Mouse (Mus musculus): Measurements from ENCODE around the gene Ksr2. TPM values are rescaled to one million over a fixed set of nuclear protein-coding genes. Genes with fewer than 3 reads are reported as not detected.
"Not testable (repeated sequence)": the region's sequence is repeated elsewhere in the genome, so short reads cannot be mapped to it uniquely, and the experiment has no call there.

The Ksr2 gene
- polyA plus RNA-seq, 1 experiment from 2014 or later = 0.36 TPM

DNA sequence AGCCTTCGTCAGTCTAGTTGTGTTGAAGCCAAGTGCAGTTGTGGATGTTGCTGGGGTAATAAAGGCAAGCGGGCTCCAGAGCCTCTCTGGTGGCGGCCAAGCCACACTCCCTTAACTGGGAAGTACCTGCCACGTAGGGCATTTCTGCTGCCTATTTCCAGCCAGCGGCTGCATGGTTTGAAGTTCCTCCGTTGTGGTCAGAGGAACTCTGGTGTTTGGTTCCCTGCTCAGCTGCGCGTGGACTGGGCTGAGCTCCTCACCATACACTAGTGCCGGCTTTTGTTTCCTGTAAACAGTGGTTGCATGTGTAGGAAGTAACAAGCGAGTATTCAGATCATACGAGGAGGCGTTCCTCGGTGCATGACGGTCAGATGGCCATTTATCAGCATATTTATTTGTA is 36.1 kb upstream of the Ksr2 start:
- H3K9me3 ChIP-seq (replicated peaks; ENCODE audit: control insufficient read depth, low read length); H3K27me3 ChIP-seq (ENCODE audit: control insufficient read depth, insufficient read depth, low read length); H3K36me3 ChIP-seq (ENCODE audit: control insufficient read depth, insufficient read depth, low read length); H3K27ac ChIP-seq (ENCODE audit: low read length); H3K4me3 ChIP-seq (replicated peaks; ENCODE audit: low read length); H3K4me2 ChIP-seq (ENCODE audit: low read depth, low read length); ATAC-seq (ENCODE audit: insufficient read depth, low FRiP score); H3K4me1 ChIP-seq (ENCODE audit: control insufficient read depth, insufficient read depth, low read length); H3K9ac ChIP-seq (ENCODE audit: low read length): not testable (repeated sequence)
- WGBS = 87% methylated on average over 14 of the region's 14 CpGs

DNA sequence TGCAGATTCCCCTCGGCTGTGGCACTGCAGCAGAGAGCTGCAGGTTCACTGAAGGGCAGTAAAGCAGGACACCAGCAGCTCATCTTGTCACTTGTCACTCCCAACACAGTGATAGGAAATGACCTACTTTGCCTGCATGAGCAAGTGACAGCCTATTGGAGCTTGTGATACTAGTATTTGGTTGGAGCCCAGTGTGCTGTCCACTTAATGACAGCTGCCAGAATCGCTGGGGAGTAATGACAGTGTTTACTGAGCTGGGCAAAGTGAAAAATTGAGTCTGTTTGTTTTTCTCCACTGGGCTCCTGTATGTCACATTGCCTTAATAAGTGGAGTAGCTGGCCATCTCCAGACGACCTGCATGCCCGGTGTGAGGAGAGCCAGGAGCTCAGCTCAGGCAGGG is 33.6 kb upstream of the Ksr2 start:
- no peak overlapping the region for H3K27ac ChIP-seq (ENCODE audit: low read length)
- H3K9me3 ChIP-seq (replicated peaks; ENCODE audit: control insufficient read depth, low read length) = no peaks in the 10 kb centered on the region
- no peak overlapping the region for H3K4me2 ChIP-seq (ENCODE audit: low read depth, low read length)
- no peak overlapping the region for H3K4me3 ChIP-seq (replicated peaks; ENCODE audit: low read length)
- no peaks in the 10 kb centered on the region for H3K27me3 ChIP-seq (ENCODE audit: control insufficient read depth, insufficient read depth, low read length)
- ATAC-seq (ENCODE audit: insufficient read depth, low FRiP score) = no peak
- H3K36me3 ChIP-seq (ENCODE audit: control insufficient read depth, insufficient read depth, low read length) = peaks cover 4% of the 10 kb centered on the region
- H3K9ac ChIP-seq (ENCODE audit: low read length) = no peak overlapping the region
- WGBS = 68% methylated on average over 4 of the region's 4 CpGs
- no peaks in the 10 kb centered on the region for H3K4me1 ChIP-seq (ENCODE audit: control insufficient read depth, insufficient read depth, low read length)

DNA sequence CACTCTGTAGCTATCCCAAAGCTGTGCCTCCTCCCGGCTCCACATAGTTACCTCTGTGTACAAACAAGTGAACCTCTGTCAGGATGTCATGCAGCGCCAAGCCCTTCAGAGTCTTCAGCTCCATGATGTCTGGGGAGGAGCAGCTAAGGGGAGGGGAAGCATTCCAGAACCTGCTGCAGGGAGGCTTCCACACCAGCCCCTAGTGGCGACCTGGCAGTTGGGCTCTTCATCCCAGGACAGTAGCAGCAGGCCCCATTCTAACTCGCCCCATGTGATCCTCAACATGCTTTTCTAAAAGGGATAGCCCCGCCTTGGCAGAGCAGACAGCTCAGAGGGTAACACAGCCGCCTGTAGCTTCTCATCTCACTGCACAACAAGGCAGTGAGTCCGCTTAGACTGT is 32.0 kb upstream of the Ksr2 start:
- no peak overlapping the region for H3K4me3 ChIP-seq (replicated peaks; ENCODE audit: low read length)
- no peaks in the 10 kb centered on the region for H3K27me3 ChIP-seq (ENCODE audit: control insufficient read depth, insufficient read depth, low read length)
- H3K27ac ChIP-seq (ENCODE audit: low read length) = no peak overlapping the region
- 79% methylated on average over 7 of the region's 7 CpGs for WGBS
- H3K9ac ChIP-seq (ENCODE audit: low read length) = no peak overlapping the region
- no peaks in the 10 kb centered on the region for H3K4me1 ChIP-seq (ENCODE audit: control insufficient read depth, insufficient read depth, low read length)
- no peak overlapping the region for H3K4me2 ChIP-seq (ENCODE audit: low read depth, low read length)
- H3K36me3 ChIP-seq (ENCODE audit: control insufficient read depth, insufficient read depth, low read length) = peaks cover 4% of the 10 kb centered on the region
- no peaks in the 10 kb centered on the region for H3K9me3 ChIP-seq (replicated peaks; ENCODE audit: control insufficient read depth, low read length)
- no peak for ATAC-seq (ENCODE audit: insufficient read depth, low FRiP score)

DNA sequence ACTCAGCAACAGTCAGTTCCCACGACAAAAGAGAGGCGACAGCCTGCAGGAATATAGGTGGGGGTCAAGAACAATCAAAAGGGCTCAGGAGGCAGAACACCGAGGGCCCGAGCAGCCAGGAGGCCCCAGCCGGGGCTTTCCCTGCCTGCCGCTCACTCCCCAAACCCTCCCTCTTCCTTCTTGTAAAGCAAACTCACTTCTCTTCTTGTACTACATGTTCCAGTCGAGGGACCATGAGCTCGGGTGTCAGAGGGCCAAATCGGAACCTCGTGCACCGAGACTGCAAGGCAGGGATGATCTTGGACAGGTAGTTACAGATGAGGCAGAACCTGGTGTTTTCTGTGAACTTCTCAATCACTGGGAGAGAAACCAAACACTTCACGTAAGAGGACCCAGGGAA is 30.6 kb upstream of the Ksr2 start:
- ATAC-seq (ENCODE audit: insufficient read depth, low FRiP score) = no peak
- Histone ChIP-seq H3K36me3 (ENCODE audit: control insufficient read depth, insufficient read depth, low read length) (no peaks in the 10 kb centered on the region; the same call in none of the 2 replicates), H3K27ac (ENCODE audit: low read length) (no peak overlapping the region), H3K27me3 (ENCODE audit: control insufficient read depth, insufficient read depth, low read length) (no peaks in the 10 kb centered on the region), H3K9ac (ENCODE audit: low read length) (no peak overlapping the region), H3K4me3 (replicated peaks; ENCODE audit: low read length) (no peak overlapping the region), H3K4me2 (ENCODE audit: low read depth, low read length) (no peak overlapping the region), H3K4me1 (ENCODE audit: control insufficient read depth, insufficient read depth, low read length) (peaks cover 7% of the 10 kb centered on the region; the same call in 1 of the 2 replicates), H3K9me3 (replicated peaks; ENCODE audit: control insufficient read depth, low read length) (no peaks in the 10 kb centered on the region)
- WGBS = 77% methylated on average over 12 of the region's 12 CpGs

DNA sequence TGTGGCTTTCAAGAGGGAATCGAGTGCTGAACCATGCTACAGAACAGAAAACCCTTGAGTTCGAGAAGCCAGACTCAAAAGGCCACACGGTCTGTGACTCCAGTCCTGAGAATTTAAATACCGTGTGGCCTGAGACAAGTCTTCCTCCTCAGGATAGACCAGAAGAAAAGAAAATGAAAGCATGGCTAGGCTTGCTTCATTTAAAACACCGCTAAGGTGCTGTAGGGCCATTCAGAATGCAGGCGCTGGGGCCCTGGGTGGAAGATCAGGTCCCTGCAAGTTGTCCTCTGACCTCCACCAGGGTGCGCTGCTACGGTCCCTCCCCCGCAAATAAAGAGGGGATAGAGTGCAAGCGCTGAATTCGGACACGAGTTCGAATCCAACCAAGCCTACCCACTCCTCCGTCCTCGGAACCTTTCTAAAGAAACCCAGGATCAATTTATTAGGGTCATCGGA is 25.5 kb upstream of the Ksr2 start:
- Histone ChIP-seq H3K4me2 (ENCODE audit: low read depth, low read length) (peak overlapping the region; percentile 71), H3K4me1 (ENCODE audit: control insufficient read depth, insufficient read depth, low read length) (peaks cover 9% of the 10 kb centered on the region), H3K4me3 (replicated peaks; ENCODE audit: low read length) (peak overlapping the region; percentile 70), H3K27ac (ENCODE audit: low read length) (peak overlapping the region; percentile 40), H3K9ac (ENCODE audit: low read length) (peak overlapping the region; percentile 87), H3K27me3 (ENCODE audit: control insufficient read depth, insufficient read depth, low read length) (no peaks in the 10 kb centered on the region), H3K36me3 (ENCODE audit: control insufficient read depth, insufficient read depth, low read length) (no peaks in the 10 kb centered on the region; the same call in 1 of the 2 replicates), H3K9me3 (replicated peaks; ENCODE audit: control insufficient read depth, low read length) (no peaks in the 10 kb centered on the region; the same call in 1 of the 2 replicates)
- peak; percentile 55 for ATAC-seq (ENCODE audit: insufficient read depth, low FRiP score)
- 7% methylated on average over 16 of the region's 16 CpGs for WGBS

DNA sequence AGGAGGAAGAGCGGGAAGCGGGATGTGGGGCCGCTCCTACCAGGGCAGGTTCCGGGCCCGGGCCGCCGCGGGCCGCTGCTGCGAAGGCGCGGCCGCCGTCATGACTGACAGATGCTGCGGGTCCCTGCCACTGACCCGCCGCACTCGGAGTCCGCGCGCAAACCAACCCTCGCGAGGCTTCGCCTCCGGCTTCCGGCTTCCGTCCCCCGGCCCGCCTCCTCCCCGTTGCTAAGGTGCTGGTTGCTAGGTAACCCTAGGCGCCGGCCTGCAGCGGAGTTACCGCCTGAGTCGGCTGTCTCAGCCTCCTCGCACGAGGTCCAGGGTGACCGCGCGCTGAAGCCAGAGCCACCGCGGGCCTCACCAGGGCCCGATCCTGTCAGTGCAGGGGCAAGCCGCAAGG is 24.9 kb upstream of the Ksr2 start, which contains the start of gene Rfc5:
Gene Rfc5 (minus strand): TSS at position 171 of the 400 bp plus-strand sequence.
- H3K9ac ChIP-seq (ENCODE audit: low read length) = peak within 1 kb of the TSS; percentile 87
- ATAC-seq (ENCODE audit: insufficient read depth, low FRiP score) = peak; percentile 97
- no peaks in the 10 kb centered on the region; the same call in 1 of the 2 replicates for H3K9me3 ChIP-seq (replicated peaks; ENCODE audit: control insufficient read depth, low read length)
- 1% methylated on average over 37 of the region's 44 CpGs for WGBS
- H3K4me2 ChIP-seq (ENCODE audit: low read depth, low read length) = peak within 1 kb of the TSS; percentile 71
- peaks cover 9% of the 10 kb centered on the region for H3K4me1 ChIP-seq (ENCODE audit: control insufficient read depth, insufficient read depth, low read length)
- H3K4me3 ChIP-seq (replicated peaks; ENCODE audit: low read length) = peak within 1 kb of the TSS; percentile 70
- no peaks in the 10 kb centered on the region; the same call in 1 of the 2 replicates for H3K36me3 ChIP-seq (ENCODE audit: control insufficient read depth, insufficient read depth, low read length)
- H3K27ac ChIP-seq (ENCODE audit: low read length) = peak within 1 kb of the TSS; percentile 40
- no peaks in the 10 kb centered on the region for H3K27me3 ChIP-seq (ENCODE audit: control insufficient read depth, insufficient read depth, low read length)

DNA sequence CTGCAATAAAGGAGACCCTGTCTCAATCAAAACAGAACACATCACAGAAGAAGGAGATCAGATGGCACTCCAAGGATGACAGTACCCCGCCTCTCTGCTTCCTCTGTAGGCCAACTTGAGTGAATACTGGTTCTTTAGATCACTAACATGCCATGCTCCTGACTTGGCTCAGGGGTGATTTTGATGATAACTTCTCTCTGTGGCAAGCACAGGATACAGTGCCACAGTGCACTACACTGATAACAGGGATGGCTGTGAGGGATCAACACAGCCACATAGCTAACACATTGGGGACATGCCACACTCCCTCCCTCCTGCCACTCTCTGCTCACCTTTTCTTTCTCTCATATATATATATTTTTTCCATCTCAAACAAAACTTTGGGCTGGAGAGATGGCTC is 22.9 kb upstream of the Ksr2 start:
- H3K9ac ChIP-seq (ENCODE audit: low read length) = no peak overlapping the region
- 85% methylated on average over 1 of the region's 1 CpGs for WGBS
- H3K36me3 ChIP-seq (ENCODE audit: control insufficient read depth, insufficient read depth, low read length) = no peaks in the 10 kb centered on the region
- ATAC-seq (ENCODE audit: insufficient read depth, low FRiP score) = no peak
- no peak overlapping the region for H3K4me3 ChIP-seq (replicated peaks; ENCODE audit: low read length)
- no peak overlapping the region for H3K4me2 ChIP-seq (ENCODE audit: low read depth, low read length)
- no peaks in the 10 kb centered on the region for H3K27me3 ChIP-seq (ENCODE audit: control insufficient read depth, insufficient read depth, low read length)
- no peaks in the 10 kb centered on the region; the same call in 1 of the 2 replicates for H3K9me3 ChIP-seq (replicated peaks; ENCODE audit: control insufficient read depth, low read length)
- H3K27ac ChIP-seq (ENCODE audit: low read length) = no peak overlapping the region
- peaks cover 9% of the 10 kb centered on the region for H3K4me1 ChIP-seq (ENCODE audit: control insufficient read depth, insufficient read depth, low read length)

DNA sequence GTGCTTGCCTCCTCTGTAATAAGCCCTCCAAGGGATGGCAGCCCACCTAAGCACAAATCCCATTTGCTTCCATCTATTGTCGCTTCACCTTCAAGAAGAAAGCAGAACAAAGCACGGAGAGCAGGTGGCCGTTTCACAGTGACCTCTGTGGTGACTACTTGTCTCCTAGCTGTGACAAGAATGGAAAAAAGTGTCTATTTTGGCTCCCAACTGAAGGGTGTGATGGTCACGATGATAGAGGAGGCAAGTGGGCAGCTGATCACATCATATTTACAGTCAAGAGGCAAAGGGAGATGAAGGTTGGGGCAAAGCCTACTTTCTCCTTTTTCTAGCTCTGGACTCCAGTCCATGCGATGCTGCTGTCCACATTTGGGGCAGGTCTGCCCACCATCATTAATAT is 18.0 kb upstream of the Ksr2 start:
- Histone ChIP-seq H3K4me1 (ENCODE audit: control insufficient read depth, insufficient read depth, low read length) (0 out of 2 replicates have a peak, but pooled peaks cover 3% of the 10 kb centered on the region), H3K27me3 (ENCODE audit: control insufficient read depth, insufficient read depth, low read length) (no peaks in the 10 kb centered on the region), H3K4me3 (replicated peaks; ENCODE audit: low read length) (no peak overlapping the region), H3K27ac (ENCODE audit: low read length) (no peak overlapping the region), H3K4me2 (ENCODE audit: low read depth, low read length) (no peak overlapping the region), H3K9ac (ENCODE audit: low read length) (no peak overlapping the region), H3K9me3 (replicated peaks; ENCODE audit: control insufficient read depth, low read length) (no peaks in the 10 kb centered on the region; the same call in 1 of the 2 replicates), H3K36me3 (ENCODE audit: control insufficient read depth, insufficient read depth, low read length) (no peaks in the 10 kb centered on the region)
- WGBS = 89% methylated on average over 5 of the region's 5 CpGs
- no peak for ATAC-seq (ENCODE audit: insufficient read depth, low FRiP score)

DNA sequence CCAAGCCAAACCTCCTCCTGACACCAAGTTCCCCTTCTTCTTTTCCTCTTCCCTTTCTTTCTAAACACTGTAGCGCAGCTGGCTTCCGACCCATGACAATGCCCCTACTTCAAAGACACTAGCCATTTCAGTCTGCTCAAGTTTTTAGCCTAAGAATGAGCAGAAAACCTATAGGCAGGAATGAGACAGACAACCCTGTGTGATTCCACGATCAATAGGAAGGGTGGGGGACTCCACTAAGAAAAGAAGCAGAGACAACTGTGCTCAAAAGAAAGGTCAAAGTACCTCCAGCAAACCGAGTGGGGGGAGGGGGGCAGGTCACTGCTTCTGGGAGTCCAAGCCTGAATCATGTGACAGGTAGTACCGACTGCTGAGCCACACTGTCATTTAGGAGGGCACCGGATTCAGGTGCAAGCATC is 17.2 kb upstream of the Ksr2 start:
- 0 out of 2 replicates have a peak, but pooled peaks cover 3% of the 10 kb centered on the region for H3K4me1 ChIP-seq (ENCODE audit: control insufficient read depth, insufficient read depth, low read length)
- H3K9me3 ChIP-seq (replicated peaks; ENCODE audit: control insufficient read depth, low read length) = no peaks in the 10 kb centered on the region; the same call in 1 of the 2 replicates
- no peak for ATAC-seq (ENCODE audit: insufficient read depth, low FRiP score)
- no peak overlapping the region for H3K9ac ChIP-seq (ENCODE audit: low read length)
- no peaks in the 10 kb centered on the region for H3K27me3 ChIP-seq (ENCODE audit: control insufficient read depth, insufficient read depth, low read length)
- H3K4me3 ChIP-seq (replicated peaks; ENCODE audit: low read length) = no peak overlapping the region
- WGBS = 62% methylated on average over 6 of the region's 6 CpGs
- no peaks in the 10 kb centered on the region for H3K36me3 ChIP-seq (ENCODE audit: control insufficient read depth, insufficient read depth, low read length)
- no peak overlapping the region for H3K4me2 ChIP-seq (ENCODE audit: low read depth, low read length)
- H3K27ac ChIP-seq (ENCODE audit: low read length) = no peak overlapping the region

Data from stomach, embryonic 16.5 days (tissue).